Mouse (Mus musculus) B cell, adult 2 months (primary cell): ENCODE data around the gene Utp14a.

Source experiments
- DNase-seq, 2 experiments: peaks; one replicate each; pipeline ENCODE4 v3.0.0; 2022

Utp14a gene

DNA sequence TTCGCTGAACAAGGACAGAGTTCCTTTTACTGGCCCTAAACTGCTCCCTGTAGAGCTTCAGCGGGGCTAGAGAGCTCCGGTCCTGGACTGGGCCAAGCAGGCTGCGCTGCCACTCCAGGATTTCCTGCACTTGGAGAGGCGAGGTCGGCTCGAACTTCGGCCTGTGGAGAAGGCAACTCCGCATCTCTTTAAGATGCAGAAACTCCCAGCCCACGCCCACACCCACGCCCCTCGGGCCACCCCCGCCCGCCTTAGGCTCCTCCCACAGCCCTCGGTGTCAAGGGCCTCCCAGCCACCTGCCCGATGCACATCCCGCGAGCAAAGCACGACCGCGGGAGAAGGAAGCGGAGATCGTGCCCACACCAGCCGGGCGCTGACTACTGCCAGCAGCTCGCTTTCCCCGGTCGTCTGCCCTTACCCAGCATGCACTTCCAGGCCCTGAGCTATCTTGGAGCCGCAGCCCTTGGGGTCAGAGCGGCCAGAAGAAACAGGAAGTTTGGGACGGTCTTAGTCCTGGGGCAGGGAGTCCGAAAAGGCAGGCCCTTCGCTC lies 57.9 kb downstream of the Utp14a start:
- peak; percentile 81 to 83 for DNase-seq

DNA sequence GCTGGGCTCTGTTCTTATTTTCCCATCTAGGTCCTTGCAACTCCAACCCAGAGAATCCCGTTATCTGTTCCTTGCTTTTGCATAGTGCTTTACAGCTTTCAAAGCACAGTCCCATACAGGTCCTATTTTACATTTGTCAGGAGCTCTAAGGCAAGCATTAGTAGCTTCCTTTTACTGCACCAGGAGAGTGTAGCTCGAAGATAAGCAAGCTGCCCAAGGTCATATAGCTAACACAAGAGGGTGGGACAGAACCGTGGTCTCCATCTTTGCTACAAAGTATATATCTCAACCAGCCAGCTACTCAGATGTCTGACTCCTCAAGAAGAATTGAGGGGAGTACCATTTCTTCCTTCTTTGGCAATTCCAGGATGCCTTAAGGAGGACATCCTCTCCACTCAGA lies 60.8 kb downstream of the Utp14a start:
- DNase-seq, result no peak

GRCm38 (mm10) chrX:48318194-48318593 lies 61.5 kb downstream of the Utp14a start:
- peak; percentile 65 to 69 for DNase-seq
